Mouse (Mus musculus): ENCODE results near the gene Gm10160. TPM values are rescaled to one million over a fixed set of nuclear protein-coding genes. Genes with fewer than 3 reads are reported as not detected.

Gm10160 gene
- polyA plus RNA-seq, 1 experiment from 2014 or later: not detected

DNA sequence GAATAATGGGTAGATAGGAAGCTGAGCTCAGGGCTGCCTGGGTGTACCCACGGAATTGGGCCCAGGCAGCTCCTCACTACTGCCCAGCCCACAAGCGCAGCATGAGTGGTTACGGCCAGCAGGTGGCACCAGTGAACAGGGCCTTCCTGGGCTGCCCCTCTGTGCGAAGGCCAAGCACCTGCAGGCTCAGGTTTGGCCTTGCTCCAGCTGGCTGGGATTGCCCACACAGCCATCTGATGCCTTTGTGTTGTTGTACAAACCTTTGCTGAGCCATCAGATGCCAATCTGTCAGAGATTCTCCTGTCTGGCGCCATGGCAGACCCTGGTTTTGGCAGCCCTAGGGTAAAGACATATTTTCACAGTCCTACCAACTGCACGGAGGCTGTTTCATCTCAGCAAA is 12.6 kb upstream of the Gm10160 start:
- Histone ChIP-seq H3K4me2 (no peak overlapping the region), H3K4me3 (replicated peaks) (no peak overlapping the region), H3K4me1 (replicated peaks) (no peaks in the 10 kb centered on the region), H3K9me3 (no peaks in the 10 kb centered on the region), H3K36me3 (no peaks in the 10 kb centered on the region), H3K27me3 (no peaks in the 10 kb centered on the region), H3K9ac (replicated peaks) (no peak overlapping the region), H3K27ac (no peak overlapping the region)
- WGBS: 26% methylated on average over 6 of the region's 6 CpGs
- no peak; the same call in 1 of the 2 replicates for ATAC-seq (ENCODE audit: insufficient number of reproducible peaks, insufficient read depth, low FRiP score, low TSS enrichment, low read depth)

DNA sequence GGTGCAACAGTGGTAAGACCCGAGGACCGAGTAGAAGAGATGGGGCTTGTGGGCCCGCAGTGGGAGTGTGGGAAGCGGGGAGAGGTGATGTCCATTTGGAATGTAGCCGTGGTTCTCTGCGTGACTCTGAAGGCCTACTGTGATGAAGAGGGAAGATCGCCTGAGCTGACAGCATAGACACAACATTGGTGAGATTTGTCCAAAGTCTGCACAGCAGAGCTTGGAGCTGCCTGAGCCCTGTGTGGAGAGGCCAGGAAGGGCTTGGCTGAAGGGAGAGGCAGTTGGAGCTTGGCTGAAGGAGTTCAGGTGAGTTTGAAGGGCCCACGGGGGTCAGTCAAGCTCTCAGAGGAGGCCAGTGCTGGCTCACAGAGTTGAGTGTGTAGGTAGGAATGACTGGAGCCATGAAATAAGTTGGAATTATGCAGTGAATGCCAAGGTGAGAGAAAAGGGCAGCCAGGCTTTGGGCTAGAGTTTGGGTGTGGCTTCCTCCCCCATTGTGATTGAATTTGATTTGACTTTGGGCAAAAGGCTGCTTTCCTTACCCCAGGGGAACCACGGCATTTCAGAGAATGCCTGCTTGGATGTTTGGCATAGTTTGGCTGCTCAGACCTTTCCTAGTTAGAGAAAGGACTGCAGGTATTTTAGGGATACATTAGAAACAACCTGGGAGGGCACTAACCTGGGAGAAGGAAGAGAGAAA is 11.8 kb upstream of the Gm10160 start:
- no peak for ATAC-seq (ENCODE audit: insufficient number of reproducible peaks, insufficient read depth, low FRiP score, low TSS enrichment, low read depth)
- H3K27me3 ChIP-seq: no peaks in the 10 kb centered on the region
- no peaks in the 10 kb centered on the region for H3K9me3 ChIP-seq
- H3K9ac ChIP-seq (replicated peaks): no peak overlapping the region
- WGBS: 82% methylated on average over 9 of the region's 9 CpGs
- H3K4me3 ChIP-seq (replicated peaks): no peak overlapping the region
- H3K36me3 ChIP-seq: no peaks in the 10 kb centered on the region
- H3K27ac ChIP-seq: no peak overlapping the region
- H3K4me1 ChIP-seq (replicated peaks): 0 out of 2 replicates have a peak, but pooled peaks cover 2% of the 10 kb centered on the region
- H3K4me2 ChIP-seq: no peak overlapping the region

DNA sequence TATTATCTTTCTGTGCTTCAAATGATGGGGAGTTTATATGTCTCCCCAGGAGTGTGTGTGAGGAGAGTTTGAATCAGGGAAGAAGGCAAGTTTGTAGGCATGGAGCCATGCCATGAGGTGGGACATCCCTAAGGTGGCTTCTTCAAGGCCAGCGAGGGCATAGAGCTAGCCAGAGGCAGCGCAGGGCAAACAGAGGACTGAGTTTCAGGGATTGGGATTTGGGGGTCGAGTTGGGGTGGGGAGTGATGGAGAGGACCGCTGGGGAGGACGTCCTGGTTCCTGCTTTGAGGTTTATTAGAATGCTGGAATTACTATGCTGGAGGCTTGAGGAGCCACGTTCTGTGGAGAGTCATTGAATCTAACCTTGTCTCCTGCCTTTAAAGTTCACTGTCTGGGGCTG is 10.3 kb upstream of the Gm10160 start:
- no peak for ATAC-seq (ENCODE audit: insufficient number of reproducible peaks, insufficient read depth, low FRiP score, low TSS enrichment, low read depth)
- WGBS: 95% methylated on average over 6 of the region's 6 CpGs
- Histone ChIP-seq H3K27ac (no peak overlapping the region), H3K4me2 (no peak overlapping the region), H3K9me3 (no peaks in the 10 kb centered on the region), H3K27me3 (peaks cover 10% of the 10 kb centered on the region; the same call in 1 of the 2 replicates), H3K4me3 (replicated peaks) (no peak overlapping the region), H3K4me1 (replicated peaks) (0 out of 2 replicates have a peak, but pooled peaks cover 2% of the 10 kb centered on the region), H3K9ac (replicated peaks) (no peak overlapping the region), H3K36me3 (no peaks in the 10 kb centered on the region)

DNA sequence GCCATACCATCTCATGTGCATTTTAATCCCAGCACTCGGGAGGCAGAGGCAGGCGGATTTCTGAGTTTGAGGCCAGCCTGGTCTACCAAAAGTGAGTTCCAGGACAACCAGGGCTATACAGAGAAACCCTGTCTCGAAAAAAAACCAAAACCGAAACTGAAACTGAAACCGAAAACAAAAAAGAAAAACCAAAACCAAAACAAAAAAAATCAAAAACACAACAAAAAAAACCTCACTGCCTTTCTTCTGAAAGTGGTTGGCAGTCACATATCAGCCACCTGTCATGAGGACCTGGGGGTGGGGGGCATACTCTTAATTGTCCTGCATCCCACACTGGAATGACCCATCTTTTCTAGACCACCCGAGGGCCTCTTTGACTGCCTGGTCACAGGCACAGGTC is 9.0 kb upstream of the Gm10160 start:
- H3K4me1 ChIP-seq (replicated peaks): peaks cover 12% of the 10 kb centered on the region; the same call in 1 of the 2 replicates
- H3K4me2 ChIP-seq: no peak overlapping the region
- no peak overlapping the region for H3K9ac ChIP-seq (replicated peaks)
- H3K27me3 ChIP-seq: peaks cover 24% of the 10 kb centered on the region
- no peaks in the 10 kb centered on the region for H3K36me3 ChIP-seq
- no peak overlapping the region for H3K27ac ChIP-seq
- H3K4me3 ChIP-seq (replicated peaks): no peak overlapping the region
- H3K9me3 ChIP-seq: no peaks in the 10 kb centered on the region
- WGBS: 89% methylated on average over 6 of the region's 6 CpGs
- no peak for ATAC-seq (ENCODE audit: insufficient number of reproducible peaks, insufficient read depth, low FRiP score, low TSS enrichment, low read depth)

DNA sequence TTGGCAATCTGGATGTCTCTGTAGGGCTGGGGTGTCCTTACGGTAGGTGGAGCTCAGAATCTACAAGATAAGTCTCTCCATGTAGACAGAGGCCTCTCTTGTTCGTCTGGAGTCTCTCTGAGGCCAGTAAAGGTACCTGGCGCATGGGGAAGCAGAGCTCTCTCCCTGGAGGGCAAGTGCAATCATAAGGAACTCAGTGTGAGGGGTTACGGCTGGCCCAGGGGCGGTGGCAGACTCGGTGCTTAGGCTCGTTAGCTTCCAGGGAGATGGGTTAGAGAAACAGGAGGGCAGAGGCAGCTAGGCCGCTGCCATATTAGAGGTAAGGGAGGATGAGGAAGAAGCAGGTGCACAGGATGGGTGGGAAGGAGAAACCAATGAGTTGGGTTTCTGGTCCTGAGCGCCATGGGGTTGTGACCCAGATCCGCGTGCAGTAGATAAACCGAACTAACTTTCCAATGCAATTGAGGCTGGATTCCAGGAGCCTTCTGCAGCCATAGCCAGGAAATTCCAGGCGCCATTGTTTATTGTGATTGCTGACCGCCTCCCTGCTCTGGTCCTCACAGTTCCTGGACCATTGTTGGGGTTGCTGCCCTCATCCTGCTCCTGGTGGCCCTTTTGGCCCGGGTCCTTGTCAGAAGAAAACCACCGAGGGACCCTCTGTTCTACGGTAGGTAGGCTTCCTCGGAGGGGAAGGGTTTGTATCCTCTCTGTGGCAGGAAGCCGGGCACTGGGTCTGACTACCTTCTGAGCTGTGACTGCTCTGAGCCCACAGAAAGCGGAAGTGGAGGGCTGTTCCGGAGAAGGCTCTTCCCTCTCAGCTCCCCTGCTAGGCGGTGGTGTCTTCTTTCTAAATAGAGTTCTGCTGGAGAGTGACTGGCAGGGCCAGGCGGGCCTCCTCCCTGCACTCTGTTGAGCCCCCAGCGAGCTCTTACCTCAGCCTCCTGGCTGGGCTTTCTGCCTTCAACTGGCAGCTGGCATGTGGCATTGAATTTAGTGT is 7.3 kb upstream of the Gm10160 start:
- no peak for ATAC-seq (ENCODE audit: insufficient number of reproducible peaks, insufficient read depth, low FRiP score, low TSS enrichment, low read depth)
- Histone ChIP-seq H3K27me3 (peaks cover 41% of the 10 kb centered on the region), H3K36me3 (no peaks in the 10 kb centered on the region), H3K4me3 (replicated peaks) (no peak overlapping the region), H3K9me3 (no peaks in the 10 kb centered on the region), H3K27ac (peak overlapping the region; percentile 23; the same call in 1 of the 2 replicates), H3K9ac (replicated peaks) (no peak overlapping the region), H3K4me2 (no peak overlapping the region), H3K4me1 (replicated peaks) (peaks cover 23% of the 10 kb centered on the region)
- 75% methylated on average over 24 of the region's 24 CpGs for WGBS

DNA sequence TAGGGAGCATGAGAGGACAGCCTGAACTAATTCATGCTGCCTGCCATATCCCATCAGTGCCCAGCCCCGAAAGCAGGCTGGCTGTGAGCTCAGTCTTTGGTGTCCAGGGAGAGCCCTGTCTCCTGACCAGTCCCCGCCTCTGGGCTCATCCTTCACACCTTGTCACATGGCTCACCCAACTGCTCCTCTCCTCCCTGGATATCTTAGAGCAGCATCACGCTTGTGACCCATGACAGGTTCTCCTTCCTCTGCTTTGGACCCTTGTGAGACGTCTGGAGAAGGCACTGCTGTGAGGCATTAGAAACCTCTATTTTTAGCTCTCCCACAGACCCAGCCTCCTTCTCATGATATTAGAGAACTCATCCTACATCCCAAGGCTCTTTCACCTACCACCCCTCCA is 6.3 kb upstream of the Gm10160 start:
- peaks cover 23% of the 10 kb centered on the region for H3K4me1 ChIP-seq (replicated peaks)
- 63% methylated on average over 4 of the region's 4 CpGs for WGBS
- no peaks in the 10 kb centered on the region for H3K9me3 ChIP-seq
- ATAC-seq (ENCODE audit: insufficient number of reproducible peaks, insufficient read depth, low FRiP score, low TSS enrichment, low read depth): no peak
- no peaks in the 10 kb centered on the region for H3K36me3 ChIP-seq
- H3K4me3 ChIP-seq (replicated peaks): no peak overlapping the region
- H3K27me3 ChIP-seq: peaks cover 50% of the 10 kb centered on the region
- no peak overlapping the region for H3K27ac ChIP-seq
- H3K9ac ChIP-seq (replicated peaks): no peak overlapping the region
- H3K4me2 ChIP-seq: no peak overlapping the region

DNA sequence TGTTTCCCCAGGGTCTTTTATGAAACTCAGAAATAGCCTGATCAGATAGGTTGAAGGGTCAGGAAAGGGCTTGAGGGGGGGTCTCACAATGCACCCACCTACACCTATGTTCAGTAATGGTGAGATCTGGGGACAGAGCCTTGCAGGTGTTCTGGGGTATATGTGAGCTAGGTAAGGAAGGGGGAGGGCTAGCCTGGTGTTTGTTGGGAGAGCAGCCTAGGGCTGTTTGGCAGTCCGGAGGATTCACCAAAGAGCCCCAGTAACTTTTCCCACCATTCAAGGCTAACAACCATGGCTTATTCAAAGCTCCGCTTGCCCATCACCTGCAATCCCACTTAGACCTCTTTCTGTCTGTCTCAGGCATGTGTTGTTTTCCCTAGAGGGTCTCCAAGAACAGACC is 5.9 kb upstream of the Gm10160 start:
- 84% methylated on average over 2 of the region's 2 CpGs for WGBS
- H3K36me3 ChIP-seq: no peaks in the 10 kb centered on the region
- H3K4me2 ChIP-seq: 0 out of 2 replicates have a peak overlapping the region, but pooled peaks have one; percentile 98
- no peak overlapping the region for H3K27ac ChIP-seq
- H3K9me3 ChIP-seq: no peaks in the 10 kb centered on the region
- peaks cover 55% of the 10 kb centered on the region for H3K27me3 ChIP-seq
- no peak for ATAC-seq (ENCODE audit: insufficient number of reproducible peaks, insufficient read depth, low FRiP score, low TSS enrichment, low read depth)
- H3K9ac ChIP-seq (replicated peaks): no peak overlapping the region
- peaks cover 23% of the 10 kb centered on the region for H3K4me1 ChIP-seq (replicated peaks)
- H3K4me3 ChIP-seq (replicated peaks): no peak overlapping the region

DNA sequence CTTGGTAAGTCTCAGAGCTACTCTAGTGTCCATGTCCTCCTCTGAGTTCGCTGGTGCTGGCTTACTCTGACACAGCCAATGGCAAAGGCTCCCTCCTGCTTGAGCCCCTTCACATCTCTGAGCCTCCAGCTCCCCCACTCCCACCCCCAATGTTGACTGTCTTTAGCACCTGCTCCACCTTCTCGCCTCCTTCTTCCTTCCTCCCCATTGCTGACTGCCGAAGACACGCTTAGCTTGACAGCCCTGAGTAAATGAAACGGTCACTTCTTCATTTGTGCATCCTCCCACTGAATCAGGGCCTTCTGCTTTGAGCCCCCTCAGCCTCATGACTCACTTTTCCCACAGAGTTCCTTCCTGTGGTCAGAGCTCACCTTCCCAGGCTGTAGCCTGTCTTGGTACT is 5.4 kb upstream of the Gm10160 start:
- H3K27ac ChIP-seq: no peak overlapping the region
- no peaks in the 10 kb centered on the region for H3K36me3 ChIP-seq
- H3K9ac ChIP-seq (replicated peaks): no peak overlapping the region
- peak overlapping the region; percentile 98; the same call in 1 of the 2 replicates for H3K4me2 ChIP-seq
- peaks cover 55% of the 10 kb centered on the region for H3K27me3 ChIP-seq
- WGBS: 75% methylated on average over 5 of the region's 5 CpGs
- no peak overlapping the region for H3K4me3 ChIP-seq (replicated peaks)
- peaks cover 23% of the 10 kb centered on the region for H3K4me1 ChIP-seq (replicated peaks)
- ATAC-seq (ENCODE audit: insufficient number of reproducible peaks, insufficient read depth, low FRiP score, low TSS enrichment, low read depth): no peak
- no peaks in the 10 kb centered on the region for H3K9me3 ChIP-seq

DNA sequence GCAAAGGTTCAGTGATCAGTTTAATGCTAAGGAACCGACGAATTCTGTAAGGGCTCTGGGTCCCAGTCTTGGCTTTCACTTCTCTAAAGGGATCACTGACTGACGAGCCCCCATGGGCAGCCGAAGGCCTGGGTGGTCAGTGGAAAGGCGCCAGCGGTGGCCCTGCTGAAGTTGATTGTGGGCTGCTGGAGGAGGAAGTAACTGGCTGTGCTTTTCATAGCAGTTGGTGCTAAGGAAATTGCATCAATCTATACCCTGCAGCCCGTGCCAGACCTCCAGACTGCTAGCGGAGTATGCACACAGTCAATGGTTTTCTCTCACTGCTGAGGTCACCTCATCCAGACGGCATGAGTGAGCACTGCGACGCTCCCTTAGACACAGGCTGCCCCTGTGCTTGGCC is 4.5 kb upstream of the Gm10160 start:
- WGBS: 49% methylated on average over 11 of the region's 11 CpGs
- H3K4me3 ChIP-seq (replicated peaks): peak overlapping the region; percentile 63; the same call in 1 of the 2 replicates
- no peaks in the 10 kb centered on the region for H3K9me3 ChIP-seq
- peaks cover 23% of the 10 kb centered on the region for H3K4me1 ChIP-seq (replicated peaks)
- H3K36me3 ChIP-seq: no peaks in the 10 kb centered on the region
- no peak for ATAC-seq (ENCODE audit: insufficient number of reproducible peaks, insufficient read depth, low FRiP score, low TSS enrichment, low read depth)
- H3K4me2 ChIP-seq: peak overlapping the region; percentile 98
- H3K27ac ChIP-seq: no peak overlapping the region
- H3K27me3 ChIP-seq: peaks cover 55% of the 10 kb centered on the region
- H3K9ac ChIP-seq (replicated peaks): no peak overlapping the region

DNA sequence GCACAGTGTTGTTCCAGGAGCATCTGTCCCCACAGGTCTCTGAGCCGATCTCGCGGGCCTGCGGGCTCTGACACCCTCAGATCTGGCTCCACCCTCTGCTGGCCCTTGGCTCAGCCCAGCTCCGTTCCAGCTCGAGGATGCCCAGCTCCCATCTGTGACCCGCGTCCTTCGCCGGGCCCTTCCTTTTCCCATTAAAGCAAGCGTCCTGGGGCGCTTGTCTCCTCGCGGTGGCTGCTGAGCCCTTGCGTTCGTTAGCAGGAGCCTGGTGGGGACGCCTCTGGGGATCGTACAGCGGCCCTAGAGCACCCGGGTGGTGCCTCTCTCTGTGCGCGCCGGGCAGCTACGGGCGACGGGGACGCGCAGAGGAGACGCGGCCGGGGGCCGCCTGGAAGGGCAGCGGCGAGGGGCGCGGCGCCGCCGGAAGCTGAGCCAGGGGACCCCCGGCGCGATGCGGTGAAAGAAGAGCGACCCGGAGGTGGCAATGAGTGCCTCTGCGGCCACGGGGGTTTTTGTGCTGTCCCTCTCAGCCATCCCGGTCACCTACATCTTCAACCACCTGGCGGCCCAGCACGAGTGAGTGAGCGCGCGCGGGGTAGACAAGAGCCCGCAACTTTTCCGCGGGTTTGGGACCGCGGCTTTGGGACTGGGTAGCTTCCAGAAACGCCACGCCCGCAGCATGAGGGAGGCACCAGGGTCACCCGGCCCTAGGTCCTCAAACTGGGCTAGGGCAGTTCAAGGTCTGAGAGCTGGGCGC is 3.6 kb upstream of the Gm10160 start, which contains the start of gene Tm6sf1:
Gene Tm6sf1 (plus strand): TSS at position 34 of the 754 bp plus-strand sequence.
- Histone ChIP-seq H3K4me3 (replicated peaks) (peak within 1 kb of the TSS; percentile 63), H3K9ac (replicated peaks) (peak within 1 kb of the TSS; percentile 66), H3K27me3 (peaks cover 55% of the 10 kb centered on the region), H3K4me2 (peak within 1 kb of the TSS; percentile 98), H3K4me1 (replicated peaks) (peaks cover 23% of the 10 kb centered on the region), H3K36me3 (no peaks in the 10 kb centered on the region), H3K27ac (peak within 1 kb of the TSS; percentile 41; the same call in 1 of the 2 replicates), H3K9me3 (no peaks in the 10 kb centered on the region)
- under 1% methylated on average over 64 of the region's 64 CpGs for WGBS
- ATAC-seq (ENCODE audit: insufficient number of reproducible peaks, insufficient read depth, low FRiP score, low TSS enrichment, low read depth): no peak
